Comparison of ENCODE assay signal across 19 mouse cellular contexts in genomic region chr1:45023336-45023735, GRCm38 (mm10).
DNase-seq lines count a peak whose midpoint lies in the region; ATAC-seq and TF ChIP-seq lines count a peak whose summit lies in the region.
"Had no signal": no experiment of that assay in that cellular context is flagged by ENCODE, and none has a peak within 500 bp of the region (broad histone marks: within the 10 kb centered on the region; RNA-seq: fewer than 3 reads in every experiment).

No protein-coding gene starts in this region.

- DNase-seq in intestine, embryonic 14.5 days (ENCODE audit: low spot score): no peak
- no peak for DNase-seq in lung, postnatal 4 days
- DNase-seq in adipocyte (ENCODE audit: low spot score): peak; percentile 27
- DNase-seq in adrenal gland, postnatal 36 days: no peak
- no peak for DNase-seq in cerebellum, adult 9-11 months
- DNase-seq: adrenal gland, postnatal 14 days; B cell, adult 2 months; cerebellum, adult 18-20 months; cerebellum, postnatal 10 days; gastrocnemius, postnatal 10 days; heart, adult 2 months had no signal

- 0 out of 2 replicates have a peak, but pooled peaks cover 4% of the 10 kb centered on the region for H3K9me3 ChIP-seq in intestine, embryonic 14.5 days (ENCODE audit: control insufficient read depth, low read length)
- no peaks in the 10 kb centered on the region for H3K9me3 ChIP-seq in intestine, postnatal 0 days (ENCODE audit: control insufficient read depth)
- no peaks in the 10 kb centered on the region for H3K9me3 ChIP-seq in lung, embryonic 16.5 days (ENCODE audit: control insufficient read depth, low read length)
- no peaks in the 10 kb centered on the region for H3K9me3 ChIP-seq in stomach, embryonic 16.5 days (replicated peaks; ENCODE audit: control insufficient read depth, low read length)
- H3K9me3 ChIP-seq: forebrain, embryonic 15.5 days; G1E had no signal

- H3K4me2 ChIP-seq in intestine, embryonic 14.5 days (ENCODE audit: low read length): no peak overlapping the region
- no peak overlapping the region for H3K4me2 ChIP-seq in intestine, postnatal 0 days (replicated peaks; ENCODE audit: low read depth)
- no peak overlapping the region for H3K4me2 ChIP-seq in lung, embryonic 16.5 days (ENCODE audit: low read depth, low read length)
- no peak overlapping the region for H3K4me2 ChIP-seq in stomach, embryonic 16.5 days (ENCODE audit: low read depth, low read length)
- H3K4me2 ChIP-seq: forebrain, embryonic 15.5 days; heart, embryonic 11.5 days had no signal

- peaks cover 21% of the 10 kb centered on the region for H3K4me1 ChIP-seq in intestine, embryonic 14.5 days (replicated peaks; ENCODE audit: control insufficient read depth, insufficient read depth, low read length)
- H3K4me1 ChIP-seq in intestine, postnatal 0 days (replicated peaks; ENCODE audit: control insufficient read depth, insufficient read depth, low read length): no peaks in the 10 kb centered on the region; the same call in 1 of the 2 replicates
- H3K4me1 ChIP-seq in lung, embryonic 16.5 days (replicated peaks; ENCODE audit: control insufficient read depth, insufficient read depth, low read length): peaks cover 4% of the 10 kb centered on the region; the same call in 1 of the 2 replicates
- H3K4me1 ChIP-seq in stomach, embryonic 16.5 days (ENCODE audit: control insufficient read depth, insufficient read depth, low read length): peaks cover 12% of the 10 kb centered on the region; the same call in 1 of the 2 replicates
- H3K4me1 ChIP-seq: forebrain, embryonic 15.5 days had no signal

- no peak for ATAC-seq in intestine, embryonic 14.5 days (replicated peaks; ENCODE audit: low FRiP score, low TSS enrichment, low read depth)
- ATAC-seq in intestine, postnatal 0 days: no peak
- ATAC-seq in lung, embryonic 16.5 days (ENCODE audit: low read depth): peak; percentile 15; the same call in 1 of the 2 replicates
- ATAC-seq in stomach, embryonic 16.5 days (ENCODE audit: insufficient read depth, low FRiP score): no peak
- ATAC-seq: CD4-positive, CD25-positive, alpha-beta regulatory T cell, adult 4 months; forebrain, embryonic 15.5 days; hindbrain, embryonic 16.5 days had no signal

- TF ChIP-seq CTCF in intestine, postnatal 0 days (IDR thresholded peaks at IDR 0.05; ENCODE audit: low read depth): no peak

- no peaks in the 10 kb centered on the region for H3K36me3 ChIP-seq in intestine, embryonic 14.5 days (ENCODE audit: control insufficient read depth, insufficient read depth, low read length)
- H3K36me3 ChIP-seq in intestine, postnatal 0 days (ENCODE audit: control insufficient read depth, insufficient read depth): no peaks in the 10 kb centered on the region
- H3K36me3 ChIP-seq in lung, embryonic 16.5 days (ENCODE audit: control insufficient read depth, insufficient read depth, low read length): no peaks in the 10 kb centered on the region
- H3K36me3 ChIP-seq in stomach, embryonic 16.5 days (ENCODE audit: control insufficient read depth, insufficient read depth, low read length): no peaks in the 10 kb centered on the region
- H3K36me3 ChIP-seq: forebrain, embryonic 15.5 days; G1E had no signal

- WGBS in intestine, embryonic 14.5 days: 55% methylated on average over 3 of the region's 3 CpGs
- WGBS in intestine, postnatal 0 days: 54% methylated on average over 3 of the region's 3 CpGs
- 43% methylated on average over 3 of the region's 3 CpGs for WGBS in lung, embryonic 16.5 days
- 39% methylated on average over 3 of the region's 3 CpGs for WGBS in stomach, embryonic 16.5 days

- H3K4me3 ChIP-seq in intestine, embryonic 14.5 days (ENCODE audit: low read depth, low read length): no peak overlapping the region
- no peak overlapping the region for H3K4me3 ChIP-seq in intestine, postnatal 0 days (ENCODE audit: low read depth, low read length)
- no peak overlapping the region for H3K4me3 ChIP-seq in lung, embryonic 16.5 days (ENCODE audit: low read length)
- H3K4me3 ChIP-seq in stomach, embryonic 16.5 days (replicated peaks; ENCODE audit: low read length): no peak overlapping the region
- H3K4me3 ChIP-seq: forebrain, embryonic 15.5 days; heart, adult 2 months had no signal

- peak overlapping the region; percentile 93 for H3K27ac ChIP-seq in intestine, embryonic 14.5 days (ENCODE audit: low read depth)
- no peak overlapping the region for H3K27ac ChIP-seq in intestine, postnatal 0 days (ENCODE audit: low read depth, low read length)
- peak overlapping the region; percentile 36; the same call in 1 of the 2 replicates for H3K27ac ChIP-seq in lung, embryonic 16.5 days (ENCODE audit: low read length)
- peak overlapping the region; percentile 91 for H3K27ac ChIP-seq in stomach, embryonic 16.5 days (ENCODE audit: low read length)
- H3K27ac ChIP-seq: forebrain, embryonic 15.5 days had no signal

- no peaks in the 10 kb centered on the region for H3K27me3 ChIP-seq in intestine, embryonic 14.5 days (replicated peaks; ENCODE audit: control insufficient read depth, insufficient read depth, low read length)
- H3K27me3 ChIP-seq in intestine, postnatal 0 days (replicated peaks; ENCODE audit: control insufficient read depth, insufficient read depth, low read length): no peaks in the 10 kb centered on the region
- no peaks in the 10 kb centered on the region for H3K27me3 ChIP-seq in lung, embryonic 16.5 days (ENCODE audit: control insufficient read depth, insufficient read depth, low read depth, low read length)
- no peaks in the 10 kb centered on the region for H3K27me3 ChIP-seq in stomach, embryonic 16.5 days (ENCODE audit: control insufficient read depth, insufficient read depth, low read length)
- H3K27me3 ChIP-seq: forebrain, embryonic 15.5 days had no signal

- no peak overlapping the region for H3K9ac ChIP-seq in intestine, embryonic 14.5 days (ENCODE audit: low read length)
- H3K9ac ChIP-seq in intestine, postnatal 0 days (ENCODE audit: low read depth, low read length): no peak overlapping the region
- H3K9ac ChIP-seq in lung, embryonic 16.5 days (ENCODE audit: low read length): no peak overlapping the region
- H3K9ac ChIP-seq in stomach, embryonic 16.5 days (ENCODE audit: low read length): no peak overlapping the region
- H3K9ac ChIP-seq: forebrain, embryonic 15.5 days had no signal
